Mouse (Mus musculus) neural tube, embryonic 13.5 days (tissue): ENCODE measurements around the gene Pdpk1. TPM values are rescaled to one million over a fixed set of nuclear protein-coding genes. Genes with fewer than 3 reads are reported as not detected.
"Not testable (repeated sequence)": the region's sequence is repeated elsewhere in the genome, so short reads cannot be mapped to it uniquely, and the experiment has no call there.

Experiments
- ATAC-seq: fragments of 200-750 bp; cut with Nextera tagmentation; 2 replicates; pipeline ENCODE4 v1.8.0; 2017; ENCODE audit warnings: low read depth, mild to moderate bottlenecking, moderate TSS enrichment, moderate library complexity
- H3K27ac ChIP-seq: fragments of 300-500 bp; sonication (generic); replicated peaks from 2 replicates; pipeline ENCODE4 v1.5.1; 2015; ENCODE audit warnings: moderate library complexity, mild to moderate bottlenecking, inconsistent platforms
- H3K27me3 ChIP-seq: fragments of 300-500 bp; sonication (generic); 2 replicates; pipeline ENCODE4 v1.6.1; 2015; ENCODE audit warnings: mild to moderate bottlenecking, inconsistent platforms
- H3K36me3 ChIP-seq: fragments of 300-500 bp; sonication (generic); 2 replicates; pipeline ENCODE4 v1.6.1; 2015; ENCODE audit warnings: mild to moderate bottlenecking, inconsistent platforms
- H3K4me1 ChIP-seq: fragments of 300-500 bp; sonication (generic); replicated peaks from 2 replicates; pipeline ENCODE4 v1.6.1; 2015; ENCODE audit warnings: inconsistent platforms
- H3K4me2 ChIP-seq: fragments of 300-500 bp; sonication (generic); 2 replicates; pipeline ENCODE4 v1.6.1; 2015; ENCODE audit warnings: inconsistent platforms, mild to moderate bottlenecking, moderate library complexity
- H3K4me3 ChIP-seq: fragments of 300-500 bp; sonication (generic); 2 replicates; pipeline ENCODE4 v1.5.1; 2015; ENCODE audit warnings: mild to moderate bottlenecking, inconsistent platforms
- H3K9ac ChIP-seq: fragments of 300-500 bp; sonication (generic); 2 replicates; pipeline ENCODE4 v1.6.1; 2015; ENCODE audit warnings: moderate library complexity, mild to moderate bottlenecking, inconsistent platforms
- H3K9me3 ChIP-seq: fragments of 300-500 bp; sonication (generic); 2 replicates; pipeline ENCODE4 v1.6.1; 2016; ENCODE audit warnings: inconsistent platforms
- WGBS: fragments of 180-500 bp; shearing (Covaris S2); methylation state at CpG from one replicate; pipeline ENCODE4 v1.1.7; 2015; 5-methylcytosine and 5-hydroxymethylcytosine counted together
- polyA plus RNA-seq: library from polyadenylated mRNA; unstranded; fragments of >200 nt; fragmentation: Nextera tagmentation; extraction: Ambion mirVana; gene quantifications from 2 replicates; pipeline ENCODE4 v1.2.1, GENCODE M21; 2015

Gene Pdpk1
- polyA plus RNA-seq, 1 experiment from 2014 or later: 54.0 TPM

DNA sequence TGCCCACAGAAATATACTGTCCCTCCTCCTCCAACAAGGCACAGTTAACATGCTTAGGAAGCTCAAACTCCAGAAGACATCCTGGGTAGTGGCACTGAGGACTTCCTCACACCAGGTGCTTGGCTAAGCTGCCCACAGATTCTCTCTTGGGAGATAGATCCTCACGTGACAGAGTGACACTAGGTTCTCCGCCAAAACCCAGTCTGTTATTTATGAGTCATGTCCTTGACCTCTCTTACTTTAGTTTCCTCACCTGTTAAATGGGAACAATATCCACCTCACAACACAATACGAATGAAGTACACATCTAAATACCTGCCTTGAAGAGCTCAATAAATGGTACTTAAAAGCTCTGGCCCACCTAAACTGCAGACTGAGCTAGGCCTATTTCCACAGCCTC lies 11.5 kb downstream of the Pdpk1 start:
- Histone ChIP-seq H3K27ac (no peak overlapping the region), H3K36me3 (no peaks in the 10 kb centered on the region), H3K4me3 (no peak overlapping the region), H3K9ac (no peak overlapping the region), H3K4me1 (peaks cover 36% of the 10 kb centered on the region), H3K9me3 (no peaks in the 10 kb centered on the region), H3K4me2 (0 out of 2 replicates have a peak overlapping the region, but pooled peaks have one; percentile 96), H3K27me3 (no peaks in the 10 kb centered on the region)
- WGBS: 83% methylated on average over 3 of the region's 3 CpGs
- ATAC-seq: no peak

GRCm38 (mm10) chr17:24137226-24137880 lies 13.4 kb downstream of the Pdpk1 start:
- Histone ChIP-seq H3K36me3 (no peaks in the 10 kb centered on the region), H3K4me1 (peaks cover 32% of the 10 kb centered on the region), H3K4me3 (no peak overlapping the region), H3K27me3 (no peaks in the 10 kb centered on the region), H3K27ac (no peak overlapping the region), H3K4me2 (no peak overlapping the region), H3K9me3 (no peaks in the 10 kb centered on the region), H3K9ac (no peak overlapping the region)
- no peak for ATAC-seq
- 87% methylated on average over 2 of the region's 2 CpGs for WGBS

DNA sequence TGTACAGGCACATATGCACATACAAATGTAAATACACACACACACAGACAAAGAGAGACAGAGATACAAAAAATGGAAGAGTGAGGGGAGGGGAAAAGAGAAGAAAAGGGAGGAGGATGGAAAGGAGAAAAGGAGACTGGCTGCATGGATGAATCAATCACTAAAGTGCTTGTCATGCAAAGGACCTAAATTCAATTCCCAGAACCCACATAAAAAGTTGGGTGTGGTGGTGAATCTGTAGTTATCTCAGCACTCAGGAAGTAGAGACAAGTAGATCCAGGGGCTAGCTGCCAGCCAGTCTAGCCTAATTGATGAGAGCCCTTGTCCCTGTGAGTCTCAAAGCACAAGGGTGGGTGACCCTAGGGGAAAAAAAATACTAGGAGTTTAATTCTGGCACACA lies 16.7 kb downstream of the Pdpk1 start:
- no peak overlapping the region for H3K27ac ChIP-seq
- H3K9ac ChIP-seq: no peak overlapping the region
- no peak overlapping the region for H3K4me2 ChIP-seq
- no peaks in the 10 kb centered on the region for H3K9me3 ChIP-seq
- no peak overlapping the region for H3K4me3 ChIP-seq
- ATAC-seq: no peak
- H3K4me1 ChIP-seq: peaks cover 9% of the 10 kb centered on the region
- no peaks in the 10 kb centered on the region for H3K36me3 ChIP-seq
- H3K27me3 ChIP-seq: no peaks in the 10 kb centered on the region

GRCm38 (mm10) chr17:24132919-24133318 lies 17.8 kb downstream of the Pdpk1 start:
- not testable (repeated sequence) for ATAC-seq, H3K4me3 ChIP-seq, H3K4me2 ChIP-seq, H3K27me3 ChIP-seq, H3K9ac ChIP-seq, H3K9me3 ChIP-seq, H3K36me3 ChIP-seq, H3K4me1 ChIP-seq, H3K27ac ChIP-seq
- WGBS: 92% methylated on average over 4 of the region's 4 CpGs

GRCm38 (mm10) chr17:24131570-24131969 lies 19.2 kb downstream of the Pdpk1 start:
- Histone ChIP-seq H3K27ac (no peak overlapping the region), H3K4me1 (no peaks in the 10 kb centered on the region), H3K4me3 (no peak overlapping the region), H3K4me2 (no peak overlapping the region), H3K27me3 (no peaks in the 10 kb centered on the region), H3K9me3 (no peaks in the 10 kb centered on the region), H3K36me3 (no peaks in the 10 kb centered on the region), H3K9ac (no peak overlapping the region)
- ATAC-seq: no peak
- 92% methylated on average over 3 of the region's 3 CpGs for WGBS

DNA sequence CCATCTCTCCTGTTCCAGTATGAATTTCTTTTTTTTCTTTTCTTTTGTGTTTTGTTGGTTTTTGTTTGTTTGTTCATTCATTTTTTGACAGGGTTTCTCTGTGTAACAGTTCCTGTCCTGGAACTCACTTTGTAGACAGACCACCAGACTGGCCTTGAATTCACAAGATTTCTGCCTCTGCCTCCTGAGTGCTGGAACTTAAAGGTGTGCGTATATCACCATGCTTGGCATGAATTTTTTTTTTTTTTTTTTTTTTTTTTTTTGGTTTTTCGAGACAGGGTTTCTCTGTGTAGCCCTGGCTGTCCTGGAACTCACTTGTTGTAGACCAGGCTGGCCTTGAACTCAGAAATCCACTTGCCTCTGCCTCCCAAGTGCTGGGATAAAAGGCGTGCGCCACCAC lies 21.5 kb downstream of the Pdpk1 start:
- not testable (repeated sequence) for H3K27me3 ChIP-seq, H3K36me3 ChIP-seq, H3K4me3 ChIP-seq, H3K4me1 ChIP-seq, H3K9ac ChIP-seq, H3K9me3 ChIP-seq, H3K4me2 ChIP-seq, H3K27ac ChIP-seq, ATAC-seq
- WGBS: 89% methylated on average over 4 of the region's 4 CpGs

GRCm38 (mm10) chr17:24127592-24127991 lies 23.1 kb downstream of the Pdpk1 start:
- no peak overlapping the region for H3K4me2 ChIP-seq
- no peak overlapping the region for H3K27ac ChIP-seq
- 87% methylated on average over 1 of the region's 1 CpGs for WGBS

DNA sequence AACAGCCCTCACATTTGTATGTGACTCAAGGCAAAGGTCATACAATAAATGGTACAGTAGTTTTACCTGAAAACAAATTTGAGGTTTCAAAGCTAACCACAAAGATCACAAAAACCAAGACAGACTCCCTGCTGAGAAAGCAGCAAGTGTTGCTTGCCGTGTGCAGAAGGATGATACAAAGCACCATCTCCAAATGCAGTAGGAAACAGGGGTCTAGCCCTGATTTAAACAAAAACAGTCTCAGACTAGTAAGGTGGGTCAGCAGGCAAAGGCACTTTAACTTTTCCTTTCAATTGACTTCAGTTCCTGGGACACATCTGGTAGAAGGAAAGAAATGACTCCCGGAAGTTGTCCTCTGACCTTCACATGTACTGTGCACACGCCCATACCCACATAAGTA lies 23.9 kb downstream of the Pdpk1 start:
- H3K27me3 ChIP-seq: no peaks in the 10 kb centered on the region
- no peaks in the 10 kb centered on the region for H3K9me3 ChIP-seq
- no peak overlapping the region for H3K9ac ChIP-seq
- ATAC-seq: no peak
- H3K4me3 ChIP-seq: no peak overlapping the region
- no peak overlapping the region for H3K4me2 ChIP-seq
- no peaks in the 10 kb centered on the region for H3K36me3 ChIP-seq
- H3K4me1 ChIP-seq: no peaks in the 10 kb centered on the region
- no peak overlapping the region for H3K27ac ChIP-seq
- whole genome bisulfite sequencing: 79% methylated on average over 3 of the region's 3 CpGs

More at GRCm38 (mm10) chr17:24127592-24127991, 23.1 kb downstream of the Pdpk1 start:
- H3K9ac ChIP-seq: no peak overlapping the region
- no peaks in the 10 kb centered on the region for H3K36me3 ChIP-seq
- H3K9me3 ChIP-seq: no peaks in the 10 kb centered on the region
- no peaks in the 10 kb centered on the region for H3K27me3 ChIP-seq
- H3K4me3 ChIP-seq: no peak overlapping the region
- H3K4me1 ChIP-seq: no peaks in the 10 kb centered on the region
- ATAC-seq: no peak

DNA sequence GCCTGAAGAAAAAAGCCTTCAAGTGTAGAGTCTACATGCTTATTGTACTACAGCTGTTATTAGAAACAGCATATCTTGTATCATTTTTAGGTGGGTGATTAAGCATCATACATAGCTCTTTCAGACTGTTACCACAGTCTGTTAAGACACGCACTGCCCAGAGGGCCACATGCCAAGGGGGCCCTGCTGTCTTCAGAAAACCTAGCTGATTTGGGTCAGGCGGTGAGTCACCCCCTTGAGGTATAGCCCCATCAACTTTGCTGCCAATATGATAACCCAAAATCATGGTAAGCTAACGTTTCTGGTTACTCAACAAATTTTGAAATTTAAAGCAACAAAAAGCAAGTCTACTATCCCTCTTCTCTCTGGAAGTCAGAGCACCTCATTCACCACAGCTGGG lies 31.3 kb downstream of the Pdpk1 start:
- Histone ChIP-seq H3K9ac (no peak overlapping the region), H3K27ac (no peak overlapping the region), H3K4me1 (no peaks in the 10 kb centered on the region), H3K4me2 (no peak overlapping the region), H3K9me3 (no peaks in the 10 kb centered on the region), H3K27me3 (no peaks in the 10 kb centered on the region), H3K4me3 (no peak overlapping the region), H3K36me3 (peaks cover 3% of the 10 kb centered on the region; the same call in 1 of the 2 replicates)
- 92% methylated on average over 3 of the region's 3 CpGs for WGBS
- no peak for ATAC-seq

DNA sequence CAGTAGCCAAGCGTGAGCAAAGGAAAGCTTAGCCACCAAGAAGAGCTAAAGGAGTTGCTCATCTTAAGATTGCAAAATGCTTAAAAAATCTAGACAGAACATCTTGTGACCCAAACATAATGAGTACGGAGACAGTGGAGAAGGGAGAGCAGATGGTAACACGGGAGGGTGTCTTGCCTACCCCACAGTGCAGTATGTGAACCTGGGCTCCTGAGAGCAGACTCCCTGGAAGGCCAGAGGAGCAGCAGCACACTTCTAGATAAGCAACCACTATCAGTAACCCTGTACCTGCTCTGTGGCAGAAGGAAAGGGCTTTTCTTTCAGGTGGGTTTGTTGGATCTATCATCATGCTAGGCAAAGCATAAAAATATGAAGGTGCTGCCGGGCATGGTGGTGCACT lies 37.7 kb downstream of the Pdpk1 start:
- Histone ChIP-seq H3K9me3 (no peaks in the 10 kb centered on the region), H3K27ac (no peak overlapping the region), H3K36me3 (peaks cover 27% of the 10 kb centered on the region), H3K4me2 (no peak overlapping the region), H3K4me1 (no peaks in the 10 kb centered on the region), H3K27me3 (no peaks in the 10 kb centered on the region), H3K9ac (no peak overlapping the region), H3K4me3 (no peak overlapping the region)
- 83% methylated on average over 4 of the region's 4 CpGs for WGBS
- ATAC-seq: no peak

DNA sequence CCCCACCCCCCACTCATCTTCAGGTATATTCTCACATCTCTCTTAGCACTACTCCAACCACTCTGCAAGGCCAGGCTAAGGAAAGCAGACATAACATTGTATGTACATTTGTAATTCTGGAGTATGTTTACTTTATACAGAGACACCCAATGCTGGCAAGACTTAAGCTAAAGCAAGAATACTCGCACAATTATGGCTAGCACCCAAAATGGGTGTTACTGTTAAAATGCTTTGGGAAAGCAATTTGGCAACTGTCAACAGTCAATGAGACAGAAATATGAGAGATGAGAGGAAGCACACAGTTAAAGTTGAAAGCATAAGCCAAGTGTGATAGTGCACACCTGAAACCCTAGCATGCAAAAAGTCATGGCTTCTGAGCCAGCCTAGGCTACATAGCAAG lies 39.5 kb downstream of the Pdpk1 start:
- H3K4me2 ChIP-seq: no peak overlapping the region
- H3K4me1 ChIP-seq: no peaks in the 10 kb centered on the region
- no peaks in the 10 kb centered on the region for H3K9me3 ChIP-seq
- whole genome bisulfite sequencing: 97% methylated on average over 1 of the region's 1 CpGs
- H3K36me3 ChIP-seq: peaks cover 39% of the 10 kb centered on the region
- H3K4me3 ChIP-seq: no peak overlapping the region
- no peak overlapping the region for H3K27ac ChIP-seq
- H3K27me3 ChIP-seq: no peaks in the 10 kb centered on the region
- H3K9ac ChIP-seq: no peak overlapping the region
- no peak for ATAC-seq

GRCm38 (mm10) chr17:24108896-24109295 lies 41.8 kb downstream of the Pdpk1 start:
- Histone ChIP-seq H3K9ac (no peak overlapping the region), H3K27me3 (no peaks in the 10 kb centered on the region), H3K27ac (no peak overlapping the region), H3K4me1 (no peaks in the 10 kb centered on the region), H3K4me3 (no peak overlapping the region), H3K4me2 (no peak overlapping the region), H3K9me3 (no peaks in the 10 kb centered on the region), H3K36me3 (peaks cover 61% of the 10 kb centered on the region)
- ATAC-seq: no peak
- WGBS: 80% methylated on average over 1 of the region's 1 CpGs

GRCm38 (mm10) chr17:24105111-24105510 lies 45.6 kb downstream of the Pdpk1 start:
- Histone ChIP-seq H3K9me3 (no peaks in the 10 kb centered on the region), H3K9ac (no peak overlapping the region), H3K36me3 (peaks cover 77% of the 10 kb centered on the region), H3K27ac (no peak overlapping the region), H3K4me3 (no peak overlapping the region), H3K27me3 (no peaks in the 10 kb centered on the region), H3K4me2 (no peak overlapping the region), H3K4me1 (no peaks in the 10 kb centered on the region)
- ATAC-seq: no peak
- 90% methylated on average over 2 of the region's 2 CpGs for WGBS
